Mouse (Mus musculus) testis, adult 2 months (tissue): ENCODE measurements at regions not wholly inside any gene's neighbourhood (a gene's known extent, or its start where the extent isn't known, plus 50 kb on each side); places are given as distances from the start of the nearest gene placed in this dataset.

Experiments
- H3K27ac ChIP-seq: fragments of 200-500 bp; 2 replicates; pipeline ENCODE4 v1.5.1; 2012; ENCODE audit warnings: low read depth, low read length; ENCODE audit not compliant: control insufficient read depth, insufficient read depth
- H3K27me3 ChIP-seq: fragments of 200-500 bp; 2 replicates; pipeline ENCODE4 v1.6.1; 2012; ENCODE audit warnings: mild to moderate bottlenecking, low read length, moderate library complexity; ENCODE audit not compliant: control insufficient read depth, insufficient read depth
- H3K36me3 ChIP-seq: fragments of 200-500 bp; 2 replicates; pipeline ENCODE4 v1.6.1; 2012; ENCODE audit warnings: mild to moderate bottlenecking, low read length; ENCODE audit not compliant: control insufficient read depth, insufficient read depth
- H3K4me1 ChIP-seq: fragments of 200-500 bp; 2 replicates; pipeline ENCODE4 v1.6.1; 2012; ENCODE audit warnings: low read length; ENCODE audit not compliant: control insufficient read depth, insufficient read depth
- H3K4me3 ChIP-seq: fragments of 200-500 bp; 2 replicates; pipeline ENCODE4 v1.5.1; 2012; ENCODE audit warnings: low read depth, mild to moderate bottlenecking, low read length, moderate library complexity, mixed read lengths; ENCODE audit not compliant: control insufficient read depth
- CTCF ChIP-seq: fragments of 200-500 bp; IDR thresholded peaks from 2 replicates; pipeline ENCODE4 v1.5.1; 2012; ENCODE audit warnings: low read depth, mild to moderate bottlenecking, inconsistent platforms, low read length, moderate library complexity; ENCODE audit not compliant: control insufficient read depth, insufficient read depth, insufficient replicate concordance
- POLR2A ChIP-seq: fragments of 200-500 bp; IDR thresholded peaks from 2 replicates; pipeline ENCODE4 v1.6.1; 2012; ENCODE audit warnings: low read depth, mild to moderate bottlenecking, inconsistent platforms, low read length, moderate library complexity; ENCODE audit not compliant: control insufficient read depth

- Histone ChIP-seq H3K36me3 (no peaks in the 10 kb centered on the region), H3K4me1 (no peaks in the 10 kb centered on the region), H3K27ac (no peak overlapping the region), H3K27me3 (no peaks in the 10 kb centered on the region), H3K4me3 (no peak overlapping the region)
- TF ChIP-seq POLR2A (no peak), CTCF (no peak)
These were observed 153.4 kb upstream of the Sox2 start for GRCm38 (mm10) chr3:34496839-34497238.

DNA sequence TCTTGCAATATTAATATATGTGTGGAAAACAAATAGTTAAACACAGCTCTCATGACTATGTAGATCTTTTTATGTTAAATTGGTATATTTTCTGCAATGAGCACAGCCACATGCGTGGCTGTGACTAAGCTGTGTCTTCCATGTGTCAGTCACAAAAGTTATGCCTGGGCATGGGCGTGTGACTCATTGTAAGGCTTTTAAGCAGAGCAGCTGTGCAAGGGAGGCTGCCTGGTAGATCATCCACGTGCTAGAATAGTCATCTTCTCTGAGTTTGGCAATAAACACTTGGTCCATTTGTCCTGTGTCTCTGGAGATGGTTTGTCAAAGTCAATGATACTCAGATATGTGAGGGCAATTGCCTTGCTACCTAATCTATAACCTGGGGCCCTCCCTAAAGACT is 154.6 kb upstream of the Sox2 start:
- TF ChIP-seq CTCF, result no peak
- Histone ChIP-seq H3K36me3 (no peaks in the 10 kb centered on the region), H3K27ac (no peak overlapping the region), H3K4me1 (no peaks in the 10 kb centered on the region), H3K4me3 (no peak overlapping the region), H3K27me3 (no peaks in the 10 kb centered on the region)

GRCm38 (mm10) chr3:34493921-34494320 is 156.3 kb upstream of the Sox2 start:
- no peaks in the 10 kb centered on the region for H3K36me3 ChIP-seq
- H3K4me3 ChIP-seq, result no peak overlapping the region
- H3K27me3 ChIP-seq, result no peaks in the 10 kb centered on the region
- H3K27ac ChIP-seq, result no peak overlapping the region
- H3K4me1 ChIP-seq, result no peaks in the 10 kb centered on the region
- TF ChIP-seq POLR2A (no peak), CTCF (no peak)

DNA sequence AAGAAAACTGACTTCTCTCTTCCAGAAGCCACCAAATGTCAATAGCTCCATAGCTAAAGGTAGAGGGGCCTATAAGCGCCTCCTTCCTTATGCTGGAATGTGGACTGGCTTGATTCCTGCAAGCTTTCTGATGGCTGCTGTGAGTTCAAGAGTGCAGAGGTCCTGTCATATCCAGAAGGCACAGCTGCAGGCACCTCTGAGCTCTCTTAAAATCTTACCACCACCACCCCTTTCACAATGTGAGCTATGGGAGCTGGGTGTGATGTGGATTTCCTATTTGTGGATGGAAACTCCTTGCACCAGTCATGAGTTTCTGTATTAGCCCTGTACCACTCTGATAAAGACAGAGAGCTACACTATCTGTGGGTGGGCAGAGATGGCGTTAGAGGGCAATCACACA is 161.2 kb upstream of the Sox2 start:
- Histone ChIP-seq H3K27me3 (no peaks in the 10 kb centered on the region), H3K36me3 (no peaks in the 10 kb centered on the region), H3K27ac (no peak overlapping the region), H3K4me1 (no peaks in the 10 kb centered on the region), H3K4me3 (no peak overlapping the region)
- no peak for TF ChIP-seq POLR2A
- no peak for TF ChIP-seq CTCF

DNA sequence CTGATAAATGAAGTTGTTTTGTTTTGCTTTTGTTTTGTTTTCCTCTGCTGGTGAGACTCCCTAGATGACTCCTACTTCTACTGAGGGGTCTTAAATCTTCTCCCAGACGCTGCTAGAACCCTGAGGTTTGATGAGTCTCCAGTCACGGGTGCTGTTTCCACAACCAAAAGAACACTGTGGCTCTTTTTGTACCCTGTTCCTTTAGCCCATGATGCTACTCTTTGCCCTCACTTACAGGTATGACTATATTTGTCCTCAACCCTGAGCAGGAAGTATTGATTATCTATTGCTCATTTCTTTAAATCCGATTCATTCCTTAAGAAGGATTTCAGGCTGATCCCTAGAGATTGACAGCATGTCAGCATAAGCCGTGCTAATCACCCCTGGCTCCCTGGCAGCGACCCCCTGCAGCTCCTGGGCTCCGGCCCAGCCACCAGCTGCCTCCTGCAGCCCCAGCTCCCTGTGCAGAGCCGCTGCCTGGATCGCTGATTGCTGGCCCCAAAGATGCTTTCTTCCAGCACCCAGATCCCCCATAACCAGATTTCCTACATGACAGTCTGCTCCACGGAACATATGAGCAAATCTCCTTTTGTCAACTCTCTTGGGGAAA is 163.7 kb upstream of the Sox2 start:
- TF ChIP-seq POLR2A (no peak), CTCF (no peak)
- no peak overlapping the region for H3K27ac ChIP-seq

GRCm38 (mm10) chr3:34485345-34486223 is 164.6 kb upstream of the Sox2 start:
- Histone ChIP-seq H3K4me3 (no peak overlapping the region), H3K36me3 (no peaks in the 10 kb centered on the region), H3K27ac (no peak overlapping the region), H3K27me3 (no peaks in the 10 kb centered on the region), H3K4me1 (no peaks in the 10 kb centered on the region)
- TF ChIP-seq POLR2A (no peak), CTCF (no peak)

More for the DNA sequence above, 163.7 kb upstream of the Sox2 start:
- Histone ChIP-seq H3K36me3 (no peaks in the 10 kb centered on the region), H3K4me1 (no peaks in the 10 kb centered on the region), H3K27me3 (no peaks in the 10 kb centered on the region), H3K4me3 (no peak overlapping the region)

DNA sequence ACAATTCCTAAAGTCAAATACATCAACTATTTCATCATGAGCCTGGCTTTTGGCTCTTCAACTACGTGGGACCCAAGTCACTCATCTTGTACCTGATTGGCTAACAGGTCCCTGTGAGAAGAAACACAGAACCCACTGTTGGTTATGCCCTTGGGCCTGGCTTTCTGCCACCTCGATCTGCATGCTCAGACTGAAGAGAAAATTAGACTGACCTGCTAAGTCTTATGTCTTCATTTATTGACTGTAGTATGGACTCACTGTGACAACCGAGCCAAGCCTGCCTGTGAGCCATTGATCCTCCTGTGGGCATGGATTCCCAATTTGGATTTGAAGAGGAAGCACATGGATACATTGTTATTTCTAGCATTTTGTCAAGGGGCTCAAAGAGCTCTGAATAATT is 166.3 kb upstream of the Sox2 start:
- no peak for TF ChIP-seq POLR2A
- no peak for TF ChIP-seq CTCF
- H3K4me1 ChIP-seq, result no peaks in the 10 kb centered on the region
- no peaks in the 10 kb centered on the region for H3K36me3 ChIP-seq
- H3K27ac ChIP-seq, result no peak overlapping the region
- H3K4me3 ChIP-seq, result no peak overlapping the region
- H3K27me3 ChIP-seq, result no peaks in the 10 kb centered on the region
